Mouse (Mus musculus): ENCODE measurements around the gene Pip4k2c.

The Pip4k2c gene

DNA sequence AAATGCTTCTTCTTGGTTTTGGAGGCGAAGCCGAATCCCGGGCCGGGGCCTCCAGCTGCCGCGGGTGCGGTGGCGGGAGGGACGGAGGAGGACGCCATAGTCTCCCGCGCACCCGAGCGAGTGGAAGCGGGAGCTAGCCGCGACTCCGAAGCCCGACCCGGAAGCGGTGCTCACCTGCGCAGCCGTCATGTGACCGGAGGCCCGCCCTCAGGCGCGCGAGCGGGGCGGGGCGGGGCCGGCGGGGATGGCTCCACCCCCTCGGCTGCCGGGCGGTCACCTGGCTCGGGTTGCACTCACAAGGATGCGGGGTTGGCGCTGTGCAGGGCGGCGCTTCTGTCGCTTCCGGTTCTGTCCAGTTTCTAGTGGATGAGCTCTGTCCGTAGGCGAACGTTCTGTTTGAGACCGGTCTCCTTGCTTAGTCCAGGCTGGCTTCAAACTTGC is at the start of gene Pip4k2c:
Pip4k2c (minus strand) TSS at position 172 of the 441 bp plus-strand sequence.
- peak; percentile 95 to 96 for DNase-seq

DNA sequence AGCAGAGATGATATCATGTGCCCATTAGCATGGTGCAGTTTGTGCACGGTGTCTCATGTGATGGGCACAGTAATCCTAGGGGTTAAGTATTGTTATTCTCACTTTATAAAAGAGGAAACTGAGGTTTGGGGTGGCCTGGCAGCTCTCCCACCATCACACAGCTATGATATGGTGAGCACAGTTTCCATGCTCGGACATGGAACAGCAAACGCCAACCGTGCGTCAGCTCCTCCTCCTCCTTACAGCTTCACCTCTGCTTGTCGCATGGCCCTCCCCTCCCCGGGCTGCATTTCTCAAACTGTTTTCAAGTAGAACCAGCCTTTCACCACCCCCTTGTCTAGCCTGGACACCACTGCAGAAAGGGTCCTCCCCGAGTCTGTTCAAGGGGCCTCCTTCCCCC is 47.1 kb upstream of the Pip4k2c start:
- no peak for DNase-seq

DNA sequence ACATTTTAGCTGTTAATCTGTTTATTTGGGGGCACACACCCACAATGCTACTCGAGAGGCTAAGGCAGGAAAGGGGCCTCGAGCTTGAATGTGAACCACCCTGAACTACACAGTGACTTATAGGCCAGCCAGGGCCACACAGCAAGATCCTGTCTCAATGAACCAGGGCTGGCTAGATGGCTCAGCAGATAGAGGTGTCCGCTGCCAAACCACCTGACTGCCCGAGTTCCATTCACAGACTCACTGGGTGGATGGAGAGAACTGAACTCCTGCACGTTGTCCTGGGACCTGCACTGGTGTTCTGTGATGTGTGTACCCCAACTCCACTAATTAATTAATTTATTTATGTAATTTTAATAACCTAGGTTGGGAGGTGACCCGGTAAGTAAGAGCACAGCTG is 46.4 kb upstream of the Pip4k2c start:
- no peak for DNase-seq

DNA sequence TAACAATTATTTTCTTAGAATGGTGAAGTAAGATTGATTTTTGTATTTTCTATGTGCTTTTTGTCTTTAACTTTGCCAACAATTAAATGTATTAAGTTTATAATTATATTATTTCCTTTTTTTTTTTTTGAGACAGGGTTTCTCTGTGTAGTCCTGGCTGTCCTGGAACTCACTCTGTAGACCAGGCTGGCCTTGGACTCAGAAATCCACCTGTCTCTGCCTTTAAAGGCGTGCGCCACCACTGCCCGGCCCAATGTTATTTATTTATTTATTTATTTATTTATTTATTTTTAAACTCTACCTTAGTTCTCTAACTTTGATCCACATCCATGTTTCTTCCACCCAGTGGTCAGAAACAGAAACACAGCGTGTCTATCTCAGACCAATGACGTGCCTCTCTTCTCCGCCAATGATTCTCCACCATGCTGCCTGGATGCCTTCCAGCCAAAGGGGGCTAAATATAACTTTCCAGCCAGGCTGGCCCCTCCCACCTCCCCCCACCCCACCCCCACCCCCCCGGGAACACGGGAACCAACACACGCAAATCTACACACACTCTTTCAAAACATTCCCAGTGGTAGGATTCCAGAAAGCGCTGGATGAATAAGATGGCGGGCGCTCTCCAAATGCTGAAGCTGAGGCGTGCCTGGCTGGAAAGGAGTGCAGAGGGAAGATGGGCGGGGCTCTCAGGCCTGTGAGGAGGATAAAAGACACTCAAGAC is 44.4 kb upstream of the Pip4k2c start:
- peak; percentile 74 to 81 for DNase-seq

DNA sequence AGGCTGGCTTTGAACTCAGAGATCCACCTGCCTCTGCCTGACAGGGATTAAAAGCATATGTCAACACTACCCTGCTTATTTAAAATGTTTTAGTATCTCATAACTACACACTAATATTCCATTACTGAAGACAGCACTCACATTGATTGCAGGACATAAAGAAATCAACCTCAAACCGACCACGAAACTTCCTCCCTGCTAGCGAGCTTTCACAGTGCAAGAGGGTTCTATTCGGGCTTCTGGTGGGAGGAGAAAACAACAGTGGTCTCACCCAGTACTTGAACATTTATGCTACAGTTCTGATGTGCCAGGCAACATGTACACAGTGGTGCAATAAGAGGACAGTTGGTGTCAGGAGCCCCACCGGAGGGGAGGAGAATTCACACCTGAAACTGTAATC is 39.4 kb upstream of the Pip4k2c start:
- no peak for DNase-seq

DNA sequence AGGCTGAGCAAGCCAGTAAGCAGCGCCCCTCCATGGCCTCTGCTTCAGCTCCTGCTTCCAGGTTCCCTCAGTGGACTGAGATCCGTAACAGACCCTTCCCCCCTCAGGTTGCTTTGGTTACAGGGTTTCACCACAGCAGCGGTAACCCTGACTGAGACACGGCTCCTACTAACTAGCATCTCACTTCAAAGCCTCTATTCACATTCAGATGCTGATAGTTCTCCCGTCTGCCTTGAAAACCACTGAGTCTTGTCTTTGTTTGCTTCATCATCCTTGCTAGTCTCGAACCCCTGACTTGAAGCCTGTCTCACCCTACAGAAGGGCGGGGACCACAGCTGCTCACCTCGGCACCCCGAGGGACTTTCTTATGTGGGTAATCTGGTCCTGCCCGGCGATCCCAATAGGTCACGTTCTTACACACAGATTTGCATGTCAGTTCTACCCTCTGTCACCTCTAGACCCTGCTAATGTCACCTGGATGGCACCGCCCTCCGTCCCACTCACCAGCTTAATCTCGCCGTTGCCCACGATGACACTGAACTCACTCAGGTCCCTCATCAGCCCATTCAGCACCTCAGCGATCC is 26.9 kb upstream of the Pip4k2c start:
- no peak for DNase-seq

DNA sequence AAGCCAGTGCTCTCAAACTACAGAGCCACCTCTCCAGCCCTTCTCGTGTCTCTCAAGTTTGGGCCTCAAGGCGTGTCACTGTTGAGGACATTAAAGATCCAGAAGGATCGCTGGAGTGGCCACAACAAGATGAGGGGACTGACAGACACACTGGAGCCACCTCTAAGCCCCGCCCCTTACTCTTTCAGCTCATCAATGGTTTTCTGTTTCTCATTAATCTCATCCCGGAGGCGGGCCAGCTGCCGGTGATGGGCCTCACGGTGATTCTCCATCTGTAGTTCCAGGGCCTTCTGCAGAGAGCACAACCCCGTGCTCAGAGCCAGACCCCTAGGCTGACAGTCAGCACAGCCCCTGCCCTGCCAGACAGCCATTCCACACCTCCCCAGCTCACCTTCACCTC is 25.2 kb upstream of the Pip4k2c start:
- DNase-seq: no peak

DNA sequence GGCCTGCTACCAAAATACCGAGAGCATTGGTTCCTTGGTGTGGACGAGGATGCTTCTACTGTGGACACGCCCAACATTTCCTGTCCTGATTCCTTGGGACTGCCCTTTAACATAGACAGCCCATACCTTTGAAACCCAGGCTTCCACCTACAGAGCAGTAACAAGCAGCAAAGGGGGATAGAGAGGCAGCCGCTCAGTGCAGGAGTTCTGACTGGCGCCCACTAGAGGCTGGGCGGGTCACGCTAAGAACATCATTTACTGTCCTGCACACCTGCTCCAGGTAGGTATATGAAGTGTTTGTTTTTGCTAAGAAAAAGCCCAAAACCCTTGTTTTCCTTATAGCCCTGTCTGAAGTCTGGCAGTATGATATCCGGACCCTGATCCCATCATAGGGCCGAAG is 21.8 kb upstream of the Pip4k2c start:
- peak; percentile 27 to 42 for DNase-seq

DNA sequence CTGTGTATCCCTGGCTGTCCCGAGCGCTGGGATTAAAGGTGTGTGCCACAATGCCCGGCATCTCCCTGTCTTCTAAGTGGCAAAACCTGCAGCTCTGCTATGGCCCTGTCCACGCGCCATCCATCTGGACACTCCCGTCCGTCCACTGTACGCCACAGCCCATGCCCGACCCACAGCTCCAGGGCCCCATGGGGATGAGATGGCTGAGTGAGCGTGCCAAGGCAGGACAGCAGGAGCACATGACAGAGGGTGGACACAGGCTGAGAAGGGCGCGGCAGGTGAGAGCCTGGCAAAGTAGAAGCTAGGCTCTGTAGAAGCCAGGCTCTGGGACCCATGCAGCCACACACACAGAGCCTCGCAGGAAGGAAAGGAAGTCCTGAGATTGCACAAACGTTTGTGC is 20.4 kb upstream of the Pip4k2c start:
- DNase-seq: peak; percentile 39 to 43

DNA sequence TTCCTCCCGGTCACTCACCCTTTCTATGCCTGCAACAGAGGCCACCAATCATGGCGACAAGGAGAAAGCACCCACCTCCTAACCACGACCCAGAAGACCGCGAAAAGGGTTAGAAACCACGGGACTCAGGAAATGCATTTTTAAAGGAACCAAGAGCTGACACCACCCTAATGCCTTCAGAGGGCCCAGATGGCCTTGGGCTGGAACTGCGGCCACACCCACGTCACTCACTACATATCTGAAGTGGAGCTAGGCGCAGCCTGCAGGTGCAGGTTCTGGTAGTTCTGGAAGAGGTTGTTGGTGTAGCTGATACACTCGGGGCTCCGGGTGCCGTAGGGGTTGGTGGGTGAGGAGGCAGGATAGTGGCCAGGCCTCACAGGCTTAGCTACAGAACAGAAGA is 19.3 kb upstream of the Pip4k2c start:
- no peak for DNase-seq

DNA sequence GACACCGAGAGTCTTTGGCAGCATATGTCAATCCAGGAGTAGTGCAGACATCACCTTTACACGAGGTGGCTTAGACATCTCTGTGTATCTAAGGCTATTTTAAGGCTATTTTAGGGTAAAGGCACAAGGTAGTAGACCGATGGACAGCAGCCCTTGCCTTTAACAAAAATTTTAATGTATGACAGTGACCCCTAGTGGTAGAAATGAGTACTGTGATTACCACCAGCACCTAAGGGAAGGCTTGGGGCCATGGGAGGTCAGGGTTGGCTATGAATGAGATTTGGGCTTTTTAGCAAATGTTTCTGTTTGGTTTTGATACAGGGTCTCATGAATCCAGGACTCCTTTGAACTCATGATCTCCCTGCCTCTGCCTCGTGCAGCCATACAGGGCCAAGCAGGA is 17.5 kb upstream of the Pip4k2c start:
- peak; percentile 70 to 92 for DNase-seq

DNA sequence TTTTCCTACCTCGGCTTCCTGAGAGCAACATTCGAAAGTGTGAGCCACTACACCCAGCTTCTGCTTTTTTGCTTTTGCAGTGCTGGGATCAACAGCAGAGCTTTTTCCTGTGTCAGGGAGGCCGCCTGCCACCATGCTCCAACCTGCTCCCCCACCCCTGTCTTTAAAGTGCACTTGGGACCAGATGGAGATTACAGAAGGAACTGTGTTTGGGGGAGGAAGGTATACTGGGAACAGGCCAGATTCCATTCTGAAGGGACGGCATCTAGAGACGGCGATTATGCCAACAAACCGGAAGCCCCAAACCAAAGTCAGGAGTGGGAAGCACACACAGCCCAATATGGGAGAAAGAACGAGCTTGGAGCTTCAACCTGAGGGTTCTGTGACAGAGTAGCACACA is 15.8 kb upstream of the Pip4k2c start:
- no peak for DNase-seq

DNA sequence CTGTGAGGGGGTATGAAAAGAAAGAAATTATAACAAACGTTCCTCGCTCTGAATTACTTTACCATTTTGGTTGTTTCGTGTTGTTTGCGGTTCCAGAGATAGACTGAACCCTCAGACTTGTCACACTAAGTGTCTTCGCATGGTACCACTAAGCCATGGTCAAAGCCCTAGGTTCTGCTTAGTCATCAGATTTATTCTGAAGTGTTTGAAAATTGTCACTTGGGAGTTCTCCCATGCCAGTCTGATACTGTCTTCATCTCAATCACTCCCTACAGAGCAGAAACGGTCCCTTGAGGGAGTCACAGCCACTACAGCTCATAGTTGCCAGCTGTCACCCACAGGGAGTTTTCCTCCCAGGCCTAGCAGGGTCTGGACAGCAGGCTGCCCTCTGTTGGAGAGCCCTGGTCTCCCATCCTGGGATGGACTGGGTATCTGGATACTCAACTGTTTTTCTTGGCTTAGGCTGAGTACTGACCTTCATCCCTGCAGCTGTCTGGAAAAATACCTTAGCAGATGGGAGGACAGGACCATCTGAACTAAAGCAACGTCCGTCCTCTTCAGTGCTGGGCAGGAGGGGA is 15.0 kb upstream of the Pip4k2c start:
- peak; percentile 44 to 49 for DNase-seq

DNA sequence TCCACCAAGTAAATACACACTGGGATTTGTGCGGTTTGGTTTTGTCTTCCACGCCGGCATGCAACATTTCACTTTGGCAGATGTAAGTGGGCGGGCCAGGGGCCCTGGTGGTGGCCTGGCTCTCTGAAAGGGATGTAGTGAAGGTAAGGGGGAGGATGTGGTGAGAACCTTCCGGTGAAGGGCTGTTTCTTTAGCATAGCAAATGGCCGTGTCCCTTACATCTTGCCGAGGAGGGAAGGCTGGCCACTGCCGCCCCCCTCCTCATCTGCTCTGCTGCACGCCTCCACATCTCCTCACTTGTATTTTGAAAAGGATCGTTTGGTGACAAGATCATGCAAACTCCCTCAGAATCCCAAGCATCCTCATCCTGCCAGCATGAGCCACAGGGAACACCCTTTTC is 14.3 kb upstream of the Pip4k2c start:
- DNase-seq: no peak

DNA sequence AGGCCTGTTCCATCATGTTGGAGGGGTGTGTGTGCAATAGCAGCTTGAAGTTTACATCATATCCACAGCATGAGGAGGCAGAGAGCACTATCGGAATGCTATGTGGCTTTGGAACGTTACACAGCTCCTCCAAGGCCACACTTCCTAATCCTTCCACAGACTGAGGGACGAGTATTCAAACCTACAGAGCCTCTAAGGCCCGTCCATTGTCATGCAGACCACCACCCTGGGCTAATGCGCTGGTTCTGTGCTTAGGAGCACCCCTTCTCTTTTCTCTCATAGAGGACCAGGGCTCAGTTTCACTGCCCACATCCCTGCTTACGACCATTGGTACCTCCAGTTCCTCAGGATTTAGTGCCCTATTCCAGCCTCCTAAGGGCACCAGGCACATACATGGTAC is 13.8 kb upstream of the Pip4k2c start:
- DNase-seq: no peak

DNA sequence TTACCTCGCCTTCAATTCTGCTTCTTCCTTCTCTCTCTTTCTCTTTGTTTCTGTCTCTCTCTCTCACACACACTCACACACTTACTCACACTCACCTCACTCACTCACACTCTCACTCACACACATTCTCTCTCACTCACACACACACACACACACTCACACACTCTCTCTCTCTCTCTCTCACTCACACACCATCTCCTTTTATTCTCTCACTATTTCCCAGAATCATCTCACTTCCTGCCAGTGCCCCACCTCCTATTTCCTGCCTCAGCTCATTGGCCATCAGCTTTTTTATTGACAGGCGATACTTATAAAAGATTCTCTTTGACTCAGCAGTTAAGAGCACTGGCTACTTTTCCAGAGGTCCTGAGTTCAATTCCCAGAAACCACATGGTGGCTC is 7.0 kb upstream of the Pip4k2c start:
- DNase-seq: no peak

DNA sequence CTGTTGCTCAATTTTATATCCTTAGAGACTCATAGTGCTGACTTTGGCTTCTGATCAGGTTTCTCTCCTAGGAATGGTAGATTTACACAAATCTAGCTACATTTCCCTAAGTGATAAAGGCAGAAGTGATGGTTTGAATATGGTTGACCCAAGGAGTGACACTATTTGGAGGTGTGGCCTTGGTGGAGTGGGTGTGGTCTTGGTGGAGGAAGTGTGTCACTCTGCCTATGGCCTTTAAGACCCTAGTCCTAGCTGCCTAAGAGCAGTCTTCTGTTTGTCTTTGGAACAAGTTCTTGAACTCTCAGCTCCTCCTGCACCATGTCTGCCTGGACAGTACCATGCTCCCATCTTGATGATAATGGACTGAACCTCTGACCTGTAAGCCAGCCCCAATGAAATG is 5.8 kb upstream of the Pip4k2c start:
- peak in 1 of 2 experiments; percentile 0 for DNase-seq

DNA sequence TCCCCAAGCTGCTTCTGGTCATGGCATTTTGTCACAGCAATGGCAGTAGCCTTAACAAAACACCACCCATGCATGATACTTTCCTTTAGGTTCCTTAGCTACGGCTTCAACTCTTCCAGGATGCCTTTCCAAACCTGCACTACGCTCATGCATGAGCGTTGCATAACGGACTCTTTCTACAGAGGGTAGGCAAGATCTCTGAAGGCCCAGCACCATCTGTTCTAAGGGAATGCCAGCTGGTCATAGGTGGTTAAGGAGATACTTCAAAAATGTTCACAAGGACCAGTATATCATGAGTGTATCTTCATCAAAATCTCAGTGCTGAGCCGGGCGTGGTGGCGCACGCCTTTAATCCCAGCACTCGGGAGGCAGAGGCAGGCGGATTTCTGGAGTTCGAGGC is 5.1 kb upstream of the Pip4k2c start:
- peak in 1 of 2 experiments; percentile 3 for DNase-seq

DNA sequence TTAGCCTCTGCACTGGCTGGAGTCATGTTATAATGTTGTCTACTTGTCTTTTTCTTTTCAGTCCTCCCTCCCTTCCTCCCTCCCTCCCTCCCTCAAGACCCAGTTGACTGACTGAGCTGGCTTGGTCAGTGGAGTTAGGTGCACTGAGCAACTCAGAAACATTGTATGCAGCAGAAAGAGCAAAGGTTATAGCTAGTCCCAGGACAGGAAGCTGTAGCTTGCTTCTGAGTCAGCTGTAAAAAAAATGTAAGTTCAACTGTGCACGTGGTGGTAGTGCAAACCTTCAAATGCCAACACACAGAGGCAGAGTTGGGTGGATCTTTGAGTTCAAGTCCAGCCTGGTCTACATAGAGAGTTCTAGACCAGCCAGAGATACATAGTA is 3.0 kb upstream of the Pip4k2c start:
- DNase-seq: no peak

DNA sequence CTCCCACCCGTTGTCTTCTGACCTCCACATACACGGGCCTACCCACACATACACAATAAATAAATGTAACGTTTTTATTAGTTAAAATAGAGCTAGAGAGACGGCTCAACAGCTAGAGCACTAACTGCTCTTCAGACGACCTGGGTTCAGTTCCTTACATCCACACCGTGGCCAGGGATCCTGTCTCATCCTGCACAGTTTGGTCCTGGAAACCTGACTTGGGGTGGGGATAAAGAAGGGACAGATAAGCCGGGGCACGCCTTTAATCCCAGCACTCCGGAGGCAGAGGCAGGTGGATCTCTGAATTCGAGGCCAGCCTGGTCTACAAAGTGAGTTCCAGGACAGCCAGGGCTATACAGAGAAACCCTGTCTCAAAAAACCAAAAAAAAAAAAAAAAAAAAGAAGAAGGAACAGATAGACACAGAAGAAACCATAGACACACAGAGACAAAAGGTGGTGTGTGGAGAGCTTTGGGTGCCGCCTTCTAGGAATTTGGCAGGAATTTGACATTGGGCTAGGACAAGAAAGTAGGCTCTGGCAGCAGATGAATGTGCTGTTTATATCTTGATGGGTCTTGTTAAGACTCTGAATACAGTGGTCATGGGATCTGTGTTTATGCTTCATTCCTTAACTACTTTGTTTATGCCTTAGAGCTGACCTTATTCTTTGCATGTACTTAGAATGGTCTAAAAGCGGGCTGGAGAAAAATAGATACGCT is 2.5 kb upstream of the Pip4k2c start:
- peak in 1 of 2 experiments; percentile 3 for DNase-seq

DNA sequence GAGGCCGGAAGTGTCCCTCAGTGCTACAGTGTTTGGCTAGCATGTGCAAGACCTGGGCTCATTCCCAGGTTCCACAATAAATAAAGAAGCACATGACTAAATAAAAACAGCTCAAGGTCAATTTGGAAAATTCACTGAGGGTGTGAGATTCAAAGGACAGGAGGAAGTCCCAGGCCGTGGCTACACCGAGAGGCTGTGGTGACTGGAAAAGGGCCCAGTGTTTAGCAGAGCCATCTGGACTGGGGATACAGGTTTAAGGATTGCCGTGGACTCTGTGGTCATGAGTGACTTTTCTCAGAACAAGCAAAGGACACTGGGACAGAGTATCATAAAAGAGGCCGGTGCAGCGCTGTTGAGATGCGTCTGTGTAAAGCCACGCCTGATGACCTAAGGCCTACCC is 1.9 kb upstream of the Pip4k2c start:
- DNase-seq: peak in 1 of 2 experiments; percentile 18

DNA sequence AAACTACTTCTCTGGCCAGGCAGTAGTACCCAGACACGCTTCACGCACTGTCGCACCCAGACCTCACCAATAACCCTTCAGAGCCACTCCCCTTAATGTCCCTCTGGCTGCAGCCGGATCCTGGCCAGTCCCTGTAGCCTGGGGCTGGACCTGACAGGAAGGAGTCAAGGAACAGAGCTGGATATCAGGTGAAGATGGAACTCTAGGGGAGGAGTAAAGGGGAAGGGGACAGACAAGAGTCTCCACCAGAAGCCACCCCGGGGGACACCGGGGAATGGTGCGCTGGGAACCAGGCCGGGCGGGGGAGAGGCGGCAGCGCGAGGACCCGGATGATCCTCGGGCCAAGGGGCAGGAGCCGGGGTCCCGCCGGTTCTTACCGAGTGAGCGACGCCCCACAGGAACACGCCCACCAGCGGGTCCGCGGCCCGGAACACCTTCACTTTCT is 402 bp downstream of the Pip4k2c start:
- no peak for DNase-seq

DNA sequence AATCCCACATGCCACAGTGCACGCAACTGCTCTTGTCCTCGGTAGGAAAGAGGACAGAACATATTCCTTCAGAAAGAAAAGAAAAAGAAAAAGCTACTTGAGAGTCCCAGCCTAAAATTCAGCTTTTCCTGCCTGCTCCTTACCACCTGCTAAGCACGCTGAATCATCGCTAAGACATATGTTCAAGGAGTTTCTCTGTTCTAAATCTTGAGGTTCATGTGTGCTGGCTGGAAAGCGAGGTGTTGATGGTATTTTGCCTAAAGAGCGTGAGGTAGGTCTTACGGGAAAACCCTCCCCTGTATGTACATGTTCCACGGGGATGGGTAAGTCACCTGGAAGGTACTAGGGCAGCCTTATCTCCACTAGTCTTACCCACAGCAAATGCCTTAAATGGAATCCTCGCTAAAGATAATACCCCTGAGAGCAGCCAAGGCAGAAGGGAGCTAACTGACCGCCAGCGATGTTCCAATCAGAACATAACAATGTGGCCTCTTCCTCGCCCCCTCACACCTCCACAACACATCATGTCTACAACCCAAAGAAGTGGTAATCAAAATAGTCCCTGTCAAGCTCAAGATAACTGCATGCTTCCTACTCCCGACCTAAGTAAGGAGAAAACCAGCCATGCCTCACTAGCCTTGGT is 1.3 kb downstream of the Pip4k2c start:
- DNase-seq: no peak
